ENCODE assay signal across 9 mouse cellular contexts in genomic region chr9:14010261-14010949, GRCm38 (mm10).
DNase-seq lines count a peak whose midpoint lies in the region; ATAC-seq and TF ChIP-seq lines count a peak whose summit lies in the region.
"Had no signal": no experiment of that assay in that cellular context is flagged by ENCODE, and none has a peak within 500 bp of the region (broad histone marks: within the 10 kb centered on the region; RNA-seq: fewer than 3 reads in every experiment).

No protein-coding gene starts in this region.

- intact Hi-C loops in left cerebral cortex, postnatal 25 days (cut with DNase I), result no loop called here

- peak; percentile 17 for DNase-seq in forebrain, embryonic 10.5 days (ENCODE audit: extremely low spot score, low spot score)
- peak; percentile 9 for DNase-seq in lung, postnatal 0 days (ENCODE audit: low spot score)
- DNase-seq in lung, postnatal 10 days, result no peak
- DNase-seq in yolk sac, embryonic 10.5 days (ENCODE audit: low spot score), result peak; percentile 7
- no peak for DNase-seq in left cerebral cortex, postnatal 25 days (ENCODE audit: low spot score in 2 of 2)
- DNase-seq: lung, postnatal 14 days had no signal

- H3K36me3 ChIP-seq in forebrain, embryonic 10.5 days (replicated peaks), result no peaks in the 10 kb centered on the region
- H3K36me3 ChIP-seq in forebrain, embryonic 13.5 days (ENCODE audit: poor library complexity, severe bottlenecking), result no peaks in the 10 kb centered on the region
- no peaks in the 10 kb centered on the region for H3K36me3 ChIP-seq in lung, postnatal 0 days (ENCODE audit: insufficient read depth, low read length)
- H3K36me3 ChIP-seq in intestine, embryonic 16.5 days (ENCODE audit: control insufficient read depth, insufficient read depth, low read length), result no peaks in the 10 kb centered on the region; the same call in 1 of the 2 replicates

- TF ChIP-seq EP300 in lung, postnatal 0 days (IDR thresholded peaks at IDR 0.05), result no peak

- H3K27ac ChIP-seq in forebrain, embryonic 10.5 days, result no peak overlapping the region
- H3K27ac ChIP-seq in forebrain, embryonic 13.5 days, result no peak overlapping the region
- no peak overlapping the region for H3K27ac ChIP-seq in lung, postnatal 0 days (ENCODE audit: low read length)
- no peak overlapping the region for H3K27ac ChIP-seq in intestine, embryonic 16.5 days (ENCODE audit: low read length)

- no peak overlapping the region for H3K4me3 ChIP-seq in forebrain, embryonic 10.5 days
- H3K4me3 ChIP-seq in forebrain, embryonic 13.5 days, result no peak overlapping the region
- no peak overlapping the region for H3K4me3 ChIP-seq in lung, postnatal 0 days (ENCODE audit: low read depth, low read length)
- H3K4me3 ChIP-seq in intestine, embryonic 16.5 days (ENCODE audit: low read length), result no peak overlapping the region

- no peaks in the 10 kb centered on the region for H3K27me3 ChIP-seq in forebrain, embryonic 10.5 days (ENCODE audit: poor library complexity, severe bottlenecking)
- no peaks in the 10 kb centered on the region for H3K27me3 ChIP-seq in forebrain, embryonic 13.5 days
- H3K27me3 ChIP-seq in lung, postnatal 0 days (replicated peaks; ENCODE audit: insufficient read depth, low read length), result no peaks in the 10 kb centered on the region
- no peaks in the 10 kb centered on the region for H3K27me3 ChIP-seq in intestine, embryonic 16.5 days (replicated peaks; ENCODE audit: control insufficient read depth, insufficient read depth, low read length)

- peaks cover 5% of the 10 kb centered on the region; the same call in 1 of the 2 replicates for H3K9me3 ChIP-seq in forebrain, embryonic 10.5 days
- H3K9me3 ChIP-seq in forebrain, embryonic 13.5 days (replicated peaks), result no peaks in the 10 kb centered on the region; the same call in 1 of the 2 replicates
- H3K9me3 ChIP-seq in lung, postnatal 0 days (ENCODE audit: low read length), result no peaks in the 10 kb centered on the region
- H3K9me3 ChIP-seq in intestine, embryonic 16.5 days (ENCODE audit: control insufficient read depth, low read length), result peaks cover 5% of the 10 kb centered on the region

- TF ChIP-seq CTCF in lung, postnatal 0 days (IDR thresholded peaks at IDR 0.05), result peak; percentile 36

- 56% methylated on average over 5 of the region's 5 CpGs for WGBS in forebrain, embryonic 10.5 days
- 55% methylated on average over 5 of the region's 5 CpGs for WGBS in forebrain, embryonic 13.5 days
- WGBS in lung, postnatal 0 days, result 44% methylated on average over 5 of the region's 5 CpGs
- WGBS in intestine, embryonic 16.5 days, result 48% methylated on average over 5 of the region's 5 CpGs

- H3K4me2 ChIP-seq in forebrain, embryonic 13.5 days, result no peak overlapping the region
- no peak overlapping the region for H3K4me2 ChIP-seq in lung, postnatal 0 days (replicated peaks; ENCODE audit: low read depth, low read length)
- H3K4me2 ChIP-seq in intestine, embryonic 16.5 days (ENCODE audit: low read depth, low read length), result no peak overlapping the region

- no peak for ATAC-seq in forebrain, embryonic 13.5 days
- peak; percentile 49 for ATAC-seq in lung, postnatal 0 days
- ATAC-seq in hematopoietic stem cell, adult 5-6 weeks (replicated peaks in 1 of 2; ENCODE audit: insufficient read depth in 1 of 2, low FRiP score in 2 of 2, low TSS enrichment in 1 of 2, low read depth in 1 of 2, poor library complexity in 2 of 2, severe bottlenecking in 2 of 2), result peak; percentile 57 to 70; a peak in 3 of 4 replicates
- ATAC-seq in intestine, embryonic 16.5 days, result no peak

- H3K9ac ChIP-seq in forebrain, embryonic 13.5 days, result no peak overlapping the region
- no peak overlapping the region for H3K9ac ChIP-seq in lung, postnatal 0 days (replicated peaks; ENCODE audit: low read depth)
- H3K9ac ChIP-seq in intestine, embryonic 16.5 days (ENCODE audit: low read depth, low read length), result no peak overlapping the region

- H3K4me1 ChIP-seq in forebrain, embryonic 10.5 days, result 0 out of 2 replicates have a peak, but pooled peaks cover 13% of the 10 kb centered on the region
- no peaks in the 10 kb centered on the region for H3K4me1 ChIP-seq in forebrain, embryonic 13.5 days
- no peaks in the 10 kb centered on the region for H3K4me1 ChIP-seq in lung, postnatal 0 days (ENCODE audit: insufficient read depth, low read depth, low read length)
- H3K4me1 ChIP-seq in intestine, embryonic 16.5 days (ENCODE audit: control insufficient read depth, insufficient read depth, low read length), result no peaks in the 10 kb centered on the region

Comparison
In these comparisons a context has a peak if more than half of its experiments do, and no peak if none do; other contexts are left out.
1. DNase-seq: peak in forebrain, embryonic 10.5 days (single experiment), lung, postnatal 0 days (single experiment) and yolk sac, embryonic 10.5 days (single experiment); none in lung, postnatal 10 days (single experiment) and left cerebral cortex, postnatal 25 days (0 of 2).
2. ATAC-seq: peak in lung, postnatal 0 days (single experiment) and hematopoietic stem cell, adult 5-6 weeks (2 of 2); none in forebrain, embryonic 13.5 days (single experiment) and intestine, embryonic 16.5 days (single experiment).